Mouse (Mus musculus) cortical plate, adult 2 months (tissue): ENCODE measurements at regions not wholly inside any gene's neighbourhood (a gene's known extent, or its start where the extent isn't known, plus 50 kb on each side); places are given as distances from the start of the nearest gene placed in this dataset.

Source experiments
- CTCF ChIP-seq: fragments of 200-500 bp; IDR thresholded peaks from 2 replicates; pipeline ENCODE4 v1.5.1; 2011; ENCODE audit warnings: mild to moderate bottlenecking, control low read depth, low read length; ENCODE audit not compliant: insufficient read depth; ENCODE audit errors: extremely low read depth
- POLR2A ChIP-seq: fragments of 200-500 bp; IDR thresholded peaks from 2 replicates; pipeline ENCODE4 v1.6.1; 2011; ENCODE audit warnings: mild to moderate bottlenecking, low read length, control low read depth; ENCODE audit not compliant: insufficient read depth; ENCODE audit errors: extremely low read depth

DNA sequence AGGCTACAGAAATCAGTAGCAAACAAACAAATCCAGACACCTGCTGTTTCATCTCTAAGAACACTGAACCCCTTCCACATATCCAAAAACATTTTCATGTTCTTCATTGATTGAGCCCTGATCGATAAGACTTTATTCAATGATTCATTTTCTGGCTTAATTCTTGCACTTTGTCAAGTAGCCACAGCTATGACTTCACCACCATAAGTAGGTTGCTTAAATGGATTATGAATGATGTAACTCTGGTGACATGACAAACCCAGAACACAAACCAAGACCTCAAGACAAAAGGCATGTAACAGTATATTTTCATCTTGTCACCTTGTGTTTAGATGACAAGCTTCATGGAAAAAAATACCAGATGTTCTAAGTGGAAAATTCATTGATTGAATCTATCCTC lies 123.1 kb upstream of the Cd180 start:
- TF ChIP-seq CTCF (no peak), POLR2A (no peak)
